Mouse (Mus musculus) stomach, postnatal 0 days (tissue): ENCODE results near the gene Tnk1.
A peak's percentile ranks its signal among the peaks of the same experiment; 100 is the strongest.

Source experiments
- CTCF ChIP-seq: IDR thresholded peaks from 2 replicates; pipeline ENCODE4 v1.5.1; 2016; ENCODE audit warnings: antibody characterized with exemption, low read depth, mild to moderate bottlenecking, moderate library complexity
- EP300 ChIP-seq: optimal IDR thresholded peaks from 2 replicates; pipeline ENCODE3; 2016; ENCODE audit warnings: antibody characterized with exemption

DNA sequence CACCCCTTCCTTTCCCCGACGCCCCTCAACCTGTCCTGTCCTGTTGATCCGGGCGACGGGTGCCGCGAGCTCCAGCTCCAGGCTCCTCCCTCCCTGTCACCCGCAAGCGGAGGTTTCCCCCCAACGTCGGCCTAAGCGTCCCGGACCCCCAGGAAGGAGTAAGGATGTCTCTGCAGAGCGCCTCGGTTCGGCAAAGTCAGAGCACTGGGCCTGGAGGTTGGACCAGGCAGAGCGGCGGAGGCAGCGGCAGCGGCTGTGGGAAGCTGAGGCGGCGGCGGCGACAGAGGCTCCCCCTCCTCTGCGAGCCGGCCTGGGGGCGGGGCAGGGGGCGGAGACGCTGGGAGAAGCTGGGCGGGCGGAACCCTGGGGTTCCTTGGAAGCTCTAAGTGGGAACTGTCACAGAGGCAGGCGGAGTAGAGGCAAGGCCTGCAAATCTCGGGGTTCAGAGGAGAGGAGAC lies 55.9 kb downstream of the Tnk1 start:
- 0 out of 2 replicates have a peak, but pooled peaks have one; percentile 5 for TF ChIP-seq CTCF
- TF ChIP-seq EP300: no peak
